Mouse (Mus musculus) right cerebral cortex, postnatal 14 days (tissue): ENCODE data around the gene Gm20388.

Experiments
- DNase-seq: peaks from one replicate; pipeline ENCODE4 v3.0.0; 2022

Gm20388 gene

GRCm38 (mm10) chr8:124098953-124099622 lies 4188.4 kb downstream of the Gm20388 start:
- peak; percentile 48 for DNase-seq

GRCm38 (mm10) chr8:124099623-124099965 lies 4189.0 kb downstream of the Gm20388 start:
- DNase-seq: no peak

- no peak for DNase-seq
Measured at GRCm38 (mm10) chr8:124105869-124106268, 4195.2 kb downstream of the Gm20388 start.

- no peak for DNase-seq
Measured at GRCm38 (mm10) chr8:124106328-124107195, 4195.9 kb downstream of the Gm20388 start.

GRCm38 (mm10) chr8:124113108-124113507 lies 4202.5 kb downstream of the Gm20388 start:
- no peak for DNase-seq

DNA sequence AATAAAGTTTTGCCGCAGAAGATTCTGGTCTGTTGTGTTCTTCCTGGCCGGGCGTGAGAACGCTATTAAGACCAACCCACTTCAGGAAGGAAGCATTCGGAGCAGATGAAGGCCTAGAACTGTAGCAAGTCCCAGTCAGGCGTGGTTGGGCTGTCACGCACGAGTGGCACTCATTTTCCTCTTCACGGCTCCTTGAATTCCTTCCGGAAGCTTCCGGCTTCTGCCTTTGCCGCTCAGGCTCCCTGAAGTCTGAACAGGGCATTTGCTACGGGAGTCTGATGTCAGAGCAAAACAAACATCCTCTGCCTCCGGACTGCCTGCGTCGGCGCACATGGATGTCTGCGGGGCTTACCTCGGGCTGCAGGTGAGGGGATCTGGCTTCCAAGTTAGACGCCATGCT lies 4214.6 kb downstream of the Gm20388 start:
- DNase-seq: no peak

GRCm38 (mm10) chr8:124137261-124137660 lies 4226.6 kb downstream of the Gm20388 start:
- no peak for DNase-seq

GRCm38 (mm10) chr8:124140211-124140790 lies 4229.7 kb downstream of the Gm20388 start:
- DNase-seq: no peak

GRCm38 (mm10) chr8:124140868-124141431 lies 4230.3 kb downstream of the Gm20388 start:
- no peak for DNase-seq

GRCm38 (mm10) chr8:124141681-124142391 lies 4231.2 kb downstream of the Gm20388 start:
- peak; percentile 34 for DNase-seq

- no peak for DNase-seq
Measured at GRCm38 (mm10) chr8:124143003-124143402, 4232.4 kb downstream of the Gm20388 start.

DNA sequence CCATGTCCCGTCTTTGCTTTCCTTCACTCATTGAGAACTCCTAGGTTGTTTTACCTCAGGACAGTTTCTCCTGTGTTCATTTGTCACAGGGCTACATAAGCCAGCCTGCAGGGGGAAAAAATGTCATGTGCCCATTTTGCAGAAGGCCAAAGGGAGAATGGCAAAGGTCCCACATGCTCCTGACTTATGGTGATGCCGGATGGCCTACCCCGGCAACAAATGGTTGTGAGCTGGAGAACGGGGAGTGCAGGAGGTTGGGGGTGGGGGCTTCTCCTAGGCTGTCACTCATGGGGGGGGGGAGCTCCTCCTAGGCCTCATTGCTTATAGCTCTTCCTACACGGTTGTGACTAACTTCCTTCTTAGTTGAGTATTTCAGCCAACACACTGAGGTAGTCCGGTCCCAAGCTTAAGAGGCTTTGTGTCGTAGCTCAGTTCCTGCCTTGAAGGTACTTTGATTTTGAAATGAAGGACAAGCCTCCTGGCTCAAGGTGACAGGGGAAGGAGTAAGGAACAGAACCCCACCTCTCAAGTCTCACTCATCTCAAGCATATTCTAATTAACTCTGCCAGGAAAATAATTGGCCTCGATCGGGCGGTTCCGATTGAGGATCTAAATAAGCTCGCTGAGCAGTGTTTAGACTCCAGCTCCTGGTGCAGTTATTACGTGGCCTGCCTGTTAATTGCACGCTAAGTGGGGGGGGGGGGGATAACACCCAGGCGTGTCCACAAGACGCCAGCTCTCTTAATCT lies 4233.4 kb downstream of the Gm20388 start:
- DNase-seq: no peak

DNA sequence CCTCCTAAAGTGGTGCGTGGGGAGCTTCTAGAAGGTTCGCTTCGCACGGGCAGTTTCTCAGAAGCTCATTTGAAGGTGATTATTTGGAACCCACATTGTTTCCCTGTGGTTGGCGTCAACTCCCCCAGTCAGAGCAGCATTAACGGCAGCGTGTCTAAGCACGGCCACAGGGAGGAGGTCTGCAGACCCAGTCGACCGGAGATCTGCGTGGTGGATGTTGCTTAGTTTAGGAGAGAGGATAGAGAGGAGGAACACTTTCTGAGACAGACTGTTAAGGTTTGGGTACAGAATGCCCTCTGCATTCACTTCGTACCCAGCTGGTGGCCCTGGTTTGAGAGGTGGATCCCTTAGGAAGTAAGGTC lies 4234.0 kb downstream of the Gm20388 start:
- no peak for DNase-seq

GRCm38 (mm10) chr8:124146286-124146685 lies 4235.6 kb downstream of the Gm20388 start:
- no peak for DNase-seq

GRCm38 (mm10) chr8:124150009-124150408 lies 4239.4 kb downstream of the Gm20388 start:
- DNase-seq: no peak

DNA sequence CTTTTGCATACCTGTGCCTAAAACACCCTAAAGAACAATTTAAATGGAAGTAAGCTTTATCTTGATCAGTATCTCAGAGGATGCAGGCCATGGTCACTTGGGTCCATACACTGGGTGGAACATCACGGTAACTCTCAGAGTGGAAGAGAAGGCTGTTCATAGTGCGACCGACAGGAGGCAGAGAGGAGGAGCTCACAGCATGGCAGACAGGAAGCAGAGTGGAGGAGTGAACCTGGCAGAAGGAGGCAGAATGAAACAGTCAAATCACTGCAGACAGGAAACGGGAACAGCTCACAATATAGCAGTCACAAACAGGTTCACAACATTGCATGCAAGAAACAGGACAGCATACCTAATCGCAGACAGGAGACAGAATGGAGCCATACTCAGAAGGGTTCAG lies 4239.9 kb downstream of the Gm20388 start:
- DNase-seq: no peak

- DNase-seq: no peak
Measured at GRCm38 (mm10) chr8:124151881-124152280, 4241.2 kb downstream of the Gm20388 start.

- no peak for DNase-seq
Measured at GRCm38 (mm10) chr8:124152771-124153170, 4242.1 kb downstream of the Gm20388 start.

DNA sequence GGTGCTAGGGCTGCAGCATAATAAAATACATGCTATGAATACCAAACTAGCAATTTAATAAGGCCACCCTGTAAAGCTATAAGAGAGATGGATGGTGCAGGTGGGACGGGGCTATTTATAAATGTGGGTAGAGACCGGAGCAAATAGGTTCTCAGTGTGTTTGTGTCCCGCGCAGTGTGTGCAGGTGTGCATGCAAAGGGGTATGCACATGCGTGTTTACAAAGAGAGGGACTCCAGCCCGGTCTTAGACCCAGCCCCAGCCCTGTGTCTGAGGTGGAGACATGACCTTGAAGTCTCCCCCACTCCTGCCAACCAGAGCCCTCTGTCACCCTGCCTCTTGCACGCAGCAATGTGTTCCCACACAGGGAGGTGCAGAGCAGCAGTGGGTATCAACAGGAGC lies 4245.7 kb downstream of the Gm20388 start:
- DNase-seq: no peak

DNA sequence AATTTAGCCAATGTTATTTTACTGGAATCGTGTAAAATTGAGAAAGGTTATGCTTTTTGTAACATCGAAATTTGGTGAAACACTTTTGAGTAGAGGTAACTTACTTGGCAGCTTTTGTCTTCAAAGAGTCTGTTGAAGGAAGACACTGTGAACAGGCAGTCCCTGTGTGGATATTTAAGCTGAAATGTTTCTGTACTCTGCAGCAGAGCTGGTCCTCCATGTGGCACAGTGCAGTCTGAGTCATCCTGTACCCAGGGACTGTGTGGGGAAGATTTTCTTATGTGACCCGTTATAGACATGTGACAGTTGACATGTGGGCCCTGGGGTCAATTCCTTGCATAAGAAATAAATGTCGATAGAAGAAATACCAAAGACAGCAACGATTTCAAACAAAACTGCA lies 4251.0 kb downstream of the Gm20388 start:
- no peak for DNase-seq

DNA sequence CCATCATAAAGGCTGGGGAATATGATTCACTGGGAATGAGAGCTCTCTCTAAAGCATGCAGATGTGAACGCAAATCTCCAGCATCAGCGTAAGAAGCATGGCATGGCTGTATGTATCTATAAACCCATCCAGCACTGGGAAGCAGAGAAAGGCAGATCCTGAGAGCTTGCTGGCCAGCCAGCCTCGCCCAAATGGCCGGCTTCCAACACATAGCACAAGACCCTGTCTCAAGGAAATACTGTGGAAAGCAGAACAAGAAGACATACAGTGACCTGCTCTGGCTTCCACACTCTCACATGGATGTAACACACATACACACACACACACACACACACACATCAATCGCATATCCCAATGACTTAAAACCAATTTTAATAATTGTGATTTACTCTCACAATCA lies 4252.6 kb downstream of the Gm20388 start:
- DNase-seq: no peak

GRCm38 (mm10) chr8:124169749-124170148 lies 4259.1 kb downstream of the Gm20388 start:
- DNase-seq: no peak
